Mouse (Mus musculus) intestine, embryonic 14.5 days (tissue): ENCODE measurements around the gene Il12b. TPM values are rescaled to one million over a fixed set of nuclear protein-coding genes. Genes with fewer than 3 reads are reported as not detected.

Experiments used
- ATAC-seq: fragments of 200-750 bp; cut with Nextera tagmentation; replicated peaks from 2 replicates; pipeline ENCODE4 v1.8.0; 2017; ENCODE audit warnings: low read depth, moderate number of reproducible peaks, moderate TSS enrichment, moderate library complexity; ENCODE audit not compliant: low FRiP score, low TSS enrichment
- DNase-seq: peaks from one replicate; pipeline ENCODE4 v3.0.0-alpha.2; 2018; ENCODE audit warnings: low spot score
- H3K27ac ChIP-seq: fragments of 300-500 bp; sonication (generic); 2 replicates; pipeline ENCODE4 v1.5.1; 2014; ENCODE audit warnings: low read depth, mild to moderate bottlenecking, control low read depth
- H3K27me3 ChIP-seq: fragments of 300-500 bp; sonication (generic); replicated peaks from 2 replicates; pipeline ENCODE4 v1.6.1; 2014; ENCODE audit warnings: low read length, control low read depth; ENCODE audit not compliant: control insufficient read depth, insufficient read depth
- H3K36me3 ChIP-seq: fragments of 300-500 bp; sonication (generic); 2 replicates; pipeline ENCODE4 v1.6.1; 2014; ENCODE audit warnings: low read length, control low read depth; ENCODE audit not compliant: control insufficient read depth, insufficient read depth
- H3K4me1 ChIP-seq: fragments of 300-500 bp; sonication (generic); replicated peaks from 2 replicates; pipeline ENCODE4 v1.6.1; 2014; ENCODE audit warnings: low read length, control low read depth, mixed read lengths; ENCODE audit not compliant: control insufficient read depth, insufficient read depth
- H3K4me2 ChIP-seq: fragments of 300-500 bp; sonication (generic); 2 replicates; pipeline ENCODE4 v1.6.1; 2014; ENCODE audit warnings: low read length
- H3K4me3 ChIP-seq: fragments of 300-500 bp; sonication (generic); 2 replicates; pipeline ENCODE4 v1.5.1; 2014; ENCODE audit warnings: low read depth, low read length, control low read depth, mixed read lengths
- H3K9ac ChIP-seq: fragments of 300-500 bp; sonication (generic); 2 replicates; pipeline ENCODE4 v1.6.1; 2014; ENCODE audit warnings: mild to moderate bottlenecking, low read length
- H3K9me3 ChIP-seq: fragments of 300-500 bp; sonication (generic); 2 replicates; pipeline ENCODE4 v1.6.1; 2016; ENCODE audit warnings: low read length, control low read depth; ENCODE audit not compliant: control insufficient read depth
- WGBS: fragments of 180-500 bp; shearing (Covaris S2); extraction: QIAGEN DNeasy Blood & Tissue Kit; methylation state at CpG from one replicate; pipeline ENCODE4 v1.1.7; 2014; 5-methylcytosine and 5-hydroxymethylcytosine counted together
- polyA plus RNA-seq: library from polyadenylated mRNA; unstranded; fragments of >200 nt; fragmentation: Nextera tagmentation; extraction: Ambion mirVana; gene quantifications from 2 replicates; pipeline ENCODE4 v1.2.1, GENCODE M21; 2014

Gene Il12b
- not detected in 2 replicates for polyA plus RNA-seq

DNA sequence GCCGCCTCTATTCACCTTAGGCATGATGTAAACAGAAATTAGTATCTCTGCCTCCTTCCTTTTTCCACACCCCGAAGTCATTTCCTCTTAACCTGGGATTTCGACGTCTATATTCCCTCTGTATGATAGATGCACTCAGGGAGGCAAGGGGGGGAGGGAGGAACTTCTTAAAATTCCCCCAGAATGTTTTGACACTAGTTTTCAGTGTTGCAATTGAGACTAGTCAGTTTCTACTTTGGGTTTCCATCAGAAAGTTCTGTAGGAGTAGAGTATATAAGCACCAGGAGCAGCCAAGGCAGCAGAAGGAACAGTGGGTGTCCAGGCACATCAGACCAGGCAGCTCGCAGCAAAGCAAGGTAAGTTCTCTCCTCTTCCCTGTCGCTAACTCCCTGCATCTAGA, at the start of gene Il12b:
Gene Il12b, plus strand, starts transcription at position 301 of the 400 bp plus-strand sequence.
- DNase-seq (no peak), ATAC-seq (no peak)
- Histone ChIP-seq H3K27me3 (no peaks in the 10 kb centered on the region), H3K4me3 (peak within 1 kb of the TSS; percentile 28), H3K27ac (no peak within 1 kb of the TSS), H3K4me2 (peak within 1 kb of the TSS; percentile 57), H3K36me3 (no peaks in the 10 kb centered on the region), H3K4me1 (no peaks in the 10 kb centered on the region), H3K9ac (peak within 1 kb of the TSS; percentile 34; the same call in 1 of the 2 replicates), H3K9me3 (no peaks in the 10 kb centered on the region)
- WGBS = 66% methylated on average over 6 of the region's 6 CpGs

DNA sequence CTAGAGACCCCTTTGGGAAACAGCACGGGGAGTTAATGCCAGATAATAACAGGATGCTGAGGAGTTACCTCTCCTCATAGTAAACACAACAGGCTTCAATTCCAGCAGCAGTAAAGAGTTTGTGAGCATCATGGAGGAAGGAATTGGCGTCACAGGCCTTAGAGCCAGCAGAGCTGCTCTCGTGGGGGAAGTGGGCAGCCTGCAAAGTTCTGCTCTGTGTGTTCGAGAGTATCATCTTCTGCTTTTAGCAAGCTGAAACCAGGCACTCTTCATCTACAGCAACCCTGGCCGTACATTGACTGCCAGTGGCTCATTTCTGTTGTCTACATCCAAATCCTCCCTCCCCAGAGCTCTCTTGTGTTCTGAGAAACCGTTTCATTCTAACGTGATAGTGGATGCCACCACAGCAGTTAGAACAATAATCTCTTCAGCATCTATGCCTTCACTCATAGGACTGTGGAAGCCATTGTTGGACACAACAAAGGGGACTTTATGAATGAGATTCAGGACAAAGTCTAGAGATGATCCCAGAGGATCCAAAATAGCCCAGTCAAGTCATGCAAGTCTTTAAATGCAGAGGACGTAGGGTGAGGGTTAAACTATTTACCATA, 44.9 kb upstream of the Il12b start:
- Histone ChIP-seq H3K36me3 (no peaks in the 10 kb centered on the region), H3K27me3 (no peaks in the 10 kb centered on the region), H3K4me2 (no peak overlapping the region), H3K9ac (no peak overlapping the region), H3K27ac (no peak overlapping the region), H3K9me3 (no peaks in the 10 kb centered on the region), H3K4me1 (no peaks in the 10 kb centered on the region), H3K4me3 (no peak overlapping the region)
- 76% methylated on average over 8 of the region's 8 CpGs for WGBS
- no peak for ATAC-seq
- no peak for DNase-seq

DNA sequence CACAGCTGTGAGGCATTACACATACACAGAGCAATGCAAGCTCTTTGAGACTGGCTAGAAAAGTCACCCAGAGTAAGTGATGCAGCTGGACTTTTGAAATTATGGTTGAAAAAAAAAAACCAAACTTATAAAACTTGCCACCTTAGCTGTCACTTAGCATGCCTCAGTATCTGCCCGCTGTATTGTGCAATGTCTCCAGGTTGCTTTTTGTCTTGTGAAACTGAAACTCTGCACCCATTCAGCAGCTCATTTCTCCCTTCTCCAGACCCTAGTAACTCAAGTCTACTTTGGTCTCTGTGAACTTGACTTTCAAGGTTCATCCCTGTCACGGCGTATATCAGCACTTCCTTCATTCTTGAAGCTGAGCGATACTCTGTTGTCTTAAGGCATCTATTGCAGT, 43.7 kb upstream of the Il12b start:
- Histone ChIP-seq H3K9ac (no peak overlapping the region), H3K36me3 (no peaks in the 10 kb centered on the region), H3K4me3 (no peak overlapping the region), H3K4me2 (no peak overlapping the region), H3K27ac (no peak overlapping the region), H3K9me3 (no peaks in the 10 kb centered on the region), H3K27me3 (no peaks in the 10 kb centered on the region), H3K4me1 (no peaks in the 10 kb centered on the region)
- no peak for DNase-seq
- ATAC-seq = no peak
- WGBS = 89% methylated on average over 4 of the region's 4 CpGs

DNA sequence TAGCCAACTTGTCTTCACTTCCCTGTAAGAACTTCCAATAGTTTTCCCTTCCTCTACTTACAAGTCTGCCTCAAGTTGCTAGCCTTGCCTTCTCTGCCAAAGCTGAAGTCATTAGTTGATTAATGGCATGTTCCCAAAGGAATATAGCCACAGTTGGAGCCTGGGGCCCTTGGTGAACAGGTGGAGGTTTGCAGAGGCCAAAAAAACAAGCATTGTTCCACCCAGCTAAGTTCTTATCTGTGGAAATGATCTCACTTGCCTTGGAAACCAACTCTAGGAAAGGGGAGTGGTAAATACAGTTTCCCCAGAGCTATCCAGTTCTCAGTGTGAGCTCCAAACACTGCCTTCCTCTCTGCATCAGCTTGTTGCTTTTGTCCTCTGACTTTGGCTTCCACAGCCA, 35.3 kb upstream of the Il12b start:
- no peaks in the 10 kb centered on the region for H3K9me3 ChIP-seq
- no peak overlapping the region for H3K27ac ChIP-seq
- H3K27me3 ChIP-seq = no peaks in the 10 kb centered on the region
- H3K4me2 ChIP-seq = no peak overlapping the region
- DNase-seq = no peak
- H3K36me3 ChIP-seq = no peaks in the 10 kb centered on the region
- H3K4me1 ChIP-seq = no peaks in the 10 kb centered on the region
- no peak overlapping the region for H3K4me3 ChIP-seq
- H3K9ac ChIP-seq = no peak overlapping the region
- ATAC-seq = no peak

DNA sequence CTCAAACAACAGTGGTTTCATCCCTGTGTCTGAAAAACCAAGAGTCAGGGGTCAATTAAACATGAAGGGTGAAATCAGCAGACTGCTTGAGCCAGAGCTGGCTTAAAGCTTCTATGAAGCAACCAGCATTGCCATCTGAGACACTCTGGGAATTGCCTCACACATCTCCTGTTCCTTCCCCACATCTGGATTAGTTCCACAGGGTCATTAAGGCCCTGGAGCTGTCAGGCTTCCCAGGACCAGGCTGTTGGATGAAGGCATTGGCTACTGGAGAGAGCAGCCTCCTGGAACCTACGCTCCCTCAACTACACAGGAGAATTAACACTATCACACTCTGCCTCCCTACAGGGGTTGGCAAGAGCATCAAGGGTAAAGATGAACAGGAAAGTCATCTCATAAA, 32.2 kb upstream of the Il12b start:
- no peaks in the 10 kb centered on the region for H3K9me3 ChIP-seq
- H3K4me3 ChIP-seq = no peak overlapping the region
- no peaks in the 10 kb centered on the region for H3K4me1 ChIP-seq
- no peak overlapping the region for H3K27ac ChIP-seq
- DNase-seq (no peak), ATAC-seq (no peak)
- H3K36me3 ChIP-seq = no peaks in the 10 kb centered on the region
- H3K9ac ChIP-seq = no peak overlapping the region
- 68% methylated on average over 1 of the region's 1 CpGs for WGBS
- no peaks in the 10 kb centered on the region for H3K27me3 ChIP-seq
- H3K4me2 ChIP-seq = no peak overlapping the region

DNA sequence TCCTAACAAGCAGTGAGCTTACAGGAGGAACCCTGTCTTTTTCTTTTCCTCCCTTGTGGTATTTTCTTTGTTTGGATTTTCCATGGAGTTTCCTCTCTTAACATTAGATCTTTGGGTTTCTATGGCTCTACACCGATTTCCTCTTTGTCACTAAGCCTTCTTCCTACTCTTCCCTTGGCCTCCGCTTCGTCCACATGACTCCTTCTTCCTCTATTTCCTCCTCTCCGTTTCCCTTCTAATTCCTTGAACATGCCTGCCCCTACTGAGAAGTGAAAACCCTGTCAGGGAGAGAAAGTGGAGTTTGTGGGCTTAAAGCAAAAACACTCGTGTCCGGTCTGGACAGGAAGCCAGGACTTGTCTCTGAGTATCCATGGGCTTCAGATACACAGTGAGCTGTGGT, 27.0 kb upstream of the Il12b start:
- Histone ChIP-seq H3K27me3 (no peaks in the 10 kb centered on the region), H3K4me2 (no peak overlapping the region), H3K4me3 (no peak overlapping the region), H3K9ac (no peak overlapping the region), H3K9me3 (no peaks in the 10 kb centered on the region), H3K4me1 (no peaks in the 10 kb centered on the region), H3K27ac (no peak overlapping the region), H3K36me3 (no peaks in the 10 kb centered on the region)
- WGBS = 79% methylated on average over 6 of the region's 6 CpGs
- ATAC-seq = no peak
- DNase-seq = no peak

DNA sequence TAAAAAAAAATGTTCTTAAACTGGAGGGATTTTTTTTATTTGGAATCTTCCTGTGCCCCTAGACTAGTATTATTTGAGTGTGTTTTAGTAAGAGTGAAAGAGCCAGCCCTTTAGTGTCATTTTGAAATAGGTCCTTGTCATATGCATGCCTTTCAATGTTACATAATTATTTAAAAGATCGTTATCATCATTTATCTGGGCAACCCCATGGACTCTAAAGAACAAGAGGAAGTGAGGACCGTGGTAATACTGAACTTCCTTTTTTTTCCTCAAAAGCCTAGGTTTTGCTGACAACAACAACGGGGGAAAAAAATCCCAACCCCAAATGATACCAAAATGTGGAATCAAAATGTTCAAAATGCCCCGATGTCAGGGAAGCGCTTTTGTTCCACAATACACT, 22.0 kb upstream of the Il12b start:
- ATAC-seq = no peak
- Histone ChIP-seq H3K9ac (no peak overlapping the region), H3K36me3 (no peaks in the 10 kb centered on the region)

DNA sequence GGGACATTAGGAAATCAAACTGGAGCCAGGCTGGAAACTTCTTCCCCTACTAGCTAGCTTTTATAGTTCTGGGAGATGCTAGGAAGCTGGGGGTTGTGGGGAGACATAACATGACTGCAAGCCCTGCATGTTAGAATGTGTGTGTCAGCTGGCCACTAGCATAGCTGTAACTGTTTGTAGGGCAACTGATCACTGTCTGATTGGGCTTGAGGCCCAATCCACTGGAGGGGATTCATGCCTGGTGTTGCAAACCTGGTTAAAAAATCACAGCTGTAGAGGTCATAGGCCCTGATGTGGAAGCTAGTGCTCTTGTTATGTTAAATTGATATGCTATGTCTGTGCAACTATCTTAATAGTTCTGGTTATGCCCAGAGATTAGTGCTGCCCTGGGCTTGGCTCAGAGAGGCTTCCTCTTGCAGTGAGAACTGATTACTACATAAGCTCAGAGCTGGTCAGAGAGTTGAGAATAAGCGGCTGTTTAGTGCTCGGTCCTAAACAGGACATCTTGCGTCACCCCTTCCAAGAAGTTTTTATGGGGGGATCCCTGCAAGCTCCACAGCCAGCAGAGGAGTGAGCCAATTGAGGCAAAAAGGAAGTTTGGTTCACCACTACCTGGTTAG, 19.3 kb upstream of the Il12b start:
- Histone ChIP-seq H3K27ac (no peak overlapping the region), H3K9me3 (no peaks in the 10 kb centered on the region), H3K4me1 (no peaks in the 10 kb centered on the region), H3K4me2 (no peak overlapping the region), H3K4me3 (no peak overlapping the region), H3K27me3 (no peaks in the 10 kb centered on the region), H3K36me3 (no peaks in the 10 kb centered on the region), H3K9ac (no peak overlapping the region)
- ATAC-seq = no peak
- DNase-seq = no peak
- WGBS = 88% methylated on average over 3 of the region's 3 CpGs

More for the DNA sequence above, 22.0 kb upstream of the Il12b start:
- H3K9me3 ChIP-seq = no peaks in the 10 kb centered on the region
- no peaks in the 10 kb centered on the region for H3K27me3 ChIP-seq
- no peaks in the 10 kb centered on the region for H3K4me1 ChIP-seq
- DNase-seq = no peak
- no peak overlapping the region for H3K27ac ChIP-seq
- no peak overlapping the region for H3K4me3 ChIP-seq
- no peak overlapping the region for H3K4me2 ChIP-seq
- 83% methylated on average over 5 of the region's 5 CpGs for WGBS

DNA sequence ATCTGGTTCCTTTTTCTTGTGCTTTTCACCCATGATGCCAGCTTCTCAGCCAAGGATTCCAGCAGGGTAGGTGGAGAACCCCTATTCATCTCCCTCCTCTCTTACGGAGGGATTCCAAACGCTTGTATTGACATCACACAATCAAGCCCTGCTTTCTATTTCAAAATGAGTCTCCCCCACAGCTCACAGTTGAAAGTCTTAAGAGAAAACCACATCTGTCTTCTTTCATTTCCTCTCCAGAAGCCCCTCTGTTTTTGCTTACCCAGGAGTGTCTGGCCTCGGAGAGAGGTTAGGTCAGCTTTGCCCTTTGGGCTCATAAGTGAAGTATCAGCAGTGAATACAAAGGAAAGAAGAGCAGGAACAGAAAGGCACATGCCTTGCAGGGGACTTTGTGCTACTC, 17.7 kb upstream of the Il12b start:
- H3K4me3 ChIP-seq = no peak overlapping the region
- WGBS = 39% methylated on average over 3 of the region's 3 CpGs
- no peaks in the 10 kb centered on the region for H3K27me3 ChIP-seq
- ATAC-seq = no peak
- no peak overlapping the region for H3K4me2 ChIP-seq
- no peaks in the 10 kb centered on the region for H3K4me1 ChIP-seq
- no peaks in the 10 kb centered on the region for H3K9me3 ChIP-seq
- no peak overlapping the region for H3K9ac ChIP-seq
- H3K27ac ChIP-seq = no peak overlapping the region
- no peaks in the 10 kb centered on the region for H3K36me3 ChIP-seq
- no peak for DNase-seq
